Mouse (Mus musculus) MEL (cell line): Measurements from ENCODE around the gene Tesk2. TPM values are rescaled to one million over a fixed set of nuclear protein-coding genes. Genes with fewer than 3 reads are reported as not detected.

Experiments
- DNase-seq: peaks from one replicate; pipeline ENCODE4 v3.0.0; 2011; ENCODE audit warnings: low read depth, low spot score
- H3K27ac ChIP-seq: 2 replicates; pipeline ENCODE4 v1.5.1; 2012; ENCODE audit warnings: low read depth, mild to moderate bottlenecking, control low read depth, low read length, moderate library complexity; ENCODE audit not compliant: control insufficient read depth
- H3K27me3 ChIP-seq, 2 experiments: fragments of 150-350 bp in 1 of 2; sonication (generic) in 1 of 2; 2 replicates each; pipeline ENCODE4 v1.6.1; 2012; ENCODE audit warnings: low read length in 2 of 2, mild to moderate bottlenecking in 2 of 2, improper control_type of control experiment in 1 of 2, moderate library complexity in 1 of 2; ENCODE audit not compliant: insufficient read depth in 2 of 2, control insufficient read depth in 1 of 2
- H3K36me3 ChIP-seq, 2 experiments: 2 replicates each; pipeline ENCODE4 v1.6.1; 2012 to 2014; ENCODE audit warnings: low read length in 2 of 2, improper control_type of control experiment in 1 of 2, inconsistent platforms in 1 of 2, mild to moderate bottlenecking in 1 of 2; ENCODE audit not compliant: insufficient read depth in 2 of 2, control insufficient read depth in 1 of 2
- H3K4me1 ChIP-seq, 2 experiments: fragments of 150-350 bp in 1 of 2; sonication (generic) in 1 of 2; 2 replicates each; pipeline ENCODE4 v1.6.1; 2012; ENCODE audit warnings: low read length in 2 of 2, improper control_type of control experiment in 1 of 2, mild to moderate bottlenecking in 1 of 2; ENCODE audit not compliant: insufficient read depth in 2 of 2, control insufficient read depth in 1 of 2
- H3K4me3 ChIP-seq, 2 experiments: fragments of 150-350 bp in 1 of 2; sonication (generic) in 1 of 2; 2 replicates each; pipeline ENCODE4 v1.5.1; 2012; ENCODE audit warnings: low read depth in 2 of 2, low read length in 2 of 2, mild to moderate bottlenecking in 2 of 2, moderate library complexity in 2 of 2, control low read depth in 1 of 2, improper control_type of control experiment in 1 of 2; ENCODE audit not compliant: control insufficient read depth in 1 of 2, insufficient read depth in 1 of 2
- H3K79me2 ChIP-seq: 2 replicates; pipeline ENCODE4 v1.6.1; 2012; ENCODE audit warnings: mild to moderate bottlenecking, low read length, moderate library complexity; ENCODE audit not compliant: control insufficient read depth, poor library complexity, insufficient read depth
- H3K9ac ChIP-seq: 2 replicates; pipeline ENCODE4 v1.6.1; 2012; ENCODE audit warnings: low read depth, mild to moderate bottlenecking, control low read depth, low read length, moderate library complexity; ENCODE audit not compliant: control insufficient read depth, poor library complexity, severe bottlenecking
- H3K9me3 ChIP-seq: fragments of 150-350 bp; sonication (generic); replicated peaks from 2 replicates; pipeline ENCODE4 v1.6.1; 2012; ENCODE audit warnings: mild to moderate bottlenecking, low read length, improper control_type of control experiment, moderate library complexity; ENCODE audit not compliant: insufficient read depth
- ELF1 ChIP-seq: IDR thresholded peaks from 2 replicates; pipeline ENCODE4 v1.6.1; 2014; ENCODE audit warnings: low read depth, mild to moderate bottlenecking, inconsistent platforms, low read length, improper control_type of control experiment, moderate library complexity
- EP300 ChIP-seq, 2 experiments: IDR thresholded peaks; 2 replicates each; pipeline ENCODE4 v1.6.1; 2011; ENCODE audit warnings: improper control_type of control experiment in 2 of 2, low read length in 2 of 2, low read depth in 1 of 2, mild to moderate bottlenecking in 1 of 2
- ETS1 ChIP-seq: IDR thresholded peaks from 2 replicates; pipeline ENCODE4 v1.6.1; 2012; ENCODE audit warnings: low read depth, mild to moderate bottlenecking, inconsistent platforms, low read length, improper control_type of control experiment, moderate library complexity
- GATA1 ChIP-seq: IDR thresholded peaks from 2 replicates; pipeline ENCODE4 v1.6.1; 2011; ENCODE audit warnings: low read depth, low read length, improper control_type of control experiment
- HCFC1 ChIP-seq: IDR thresholded peaks from 2 replicates; pipeline ENCODE4 v1.6.1; 2012; ENCODE audit warnings: low read depth, mild to moderate bottlenecking, inconsistent platforms, low read length, improper control_type of control experiment, moderate library complexity
- MAFK ChIP-seq: IDR thresholded peaks from 2 replicates; pipeline ENCODE4 v1.6.1; 2011; ENCODE audit warnings: low read depth, mild to moderate bottlenecking, low read length, improper control_type of control experiment, borderline replicate concordance
- MXI1 ChIP-seq: IDR thresholded peaks from 2 replicates; pipeline ENCODE4 v1.6.1; 2011; ENCODE audit warnings: mild to moderate bottlenecking, low read depth, low read length, improper control_type of control experiment
- MYC ChIP-seq: IDR thresholded peaks from 2 replicates; pipeline ENCODE4 v1.6.1; 2011; ENCODE audit warnings: low read depth, mild to moderate bottlenecking, low read length, improper control_type of control experiment, moderate library complexity
- NRF1 ChIP-seq: IDR thresholded peaks from 2 replicates; pipeline ENCODE4 v1.6.1; 2014; ENCODE audit warnings: low read depth, mild to moderate bottlenecking, inconsistent platforms, low read length, improper control_type of control experiment, moderate library complexity; ENCODE audit not compliant: poor library complexity, insufficient read depth, severe bottlenecking
- RAD21 ChIP-seq: IDR thresholded peaks from 2 replicates; pipeline ENCODE4 v1.6.1; 2011; ENCODE audit warnings: mild to moderate bottlenecking, low read depth, low read length, improper control_type of control experiment
- RCOR1 ChIP-seq: IDR thresholded peaks from 2 replicates; pipeline ENCODE4 v1.6.1; 2012; ENCODE audit warnings: low read depth, mild to moderate bottlenecking, inconsistent platforms, low read length, improper control_type of control experiment
- SIN3A ChIP-seq: IDR thresholded peaks from 2 replicates; pipeline ENCODE4 v1.6.1; 2012; ENCODE audit warnings: low read length, improper control_type of control experiment, inconsistent platforms
- TAL1 ChIP-seq: IDR thresholded peaks from 2 replicates; pipeline ENCODE4 v1.6.1; 2012; ENCODE audit warnings: mild to moderate bottlenecking, inconsistent platforms, low read length, moderate library complexity, mixed read lengths
- TCF12 ChIP-seq: IDR thresholded peaks from 2 replicates; pipeline ENCODE4 v1.6.1; 2014; ENCODE audit warnings: low read depth, mild to moderate bottlenecking, inconsistent platforms, low read length, improper control_type of control experiment, moderate library complexity
- USF2 ChIP-seq, 2 experiments: IDR thresholded peaks; 2 replicates each; pipeline ENCODE4 v1.6.1; 2011 to 2012; ENCODE audit warnings: improper control_type of control experiment in 2 of 2, low read length in 2 of 2, borderline replicate concordance in 1 of 2, inconsistent platforms in 1 of 2, low read depth in 1 of 2, mild to moderate bottlenecking in 1 of 2; ENCODE audit not compliant: insufficient read depth in 1 of 2
- polyA plus RNA-seq, 2 experiments: library from polyadenylated mRNA; stranded (reverse) in 1 of 2; unstranded in 1 of 2; fragments of >175 nt in 1 of 2; fragments of >200 nt in 1 of 2; gene quantifications; 2 replicates each; pipeline versions ENCODE4 v1.2.1 to v1.2.4; 2012; ENCODE audit warnings: low replicate concordance in 2 of 2, low read depth in 1 of 2; ENCODE audit not compliant: insufficient read length in 2 of 2, insufficient read depth in 1 of 2, missing spikeins in 1 of 2
- total RNA-seq: library from RNA; depleted of rRNA; stranded (reverse); fragments of 300-350 nt; gene quantifications from 2 replicates; pipeline ENCODE4 v1.2.3, GENCODE M21; 2012

The Tesk2 gene
- total and polyA plus RNA-seq, 3 experiments: 2.3 to 3.3 TPM; not detected in 1

DNA sequence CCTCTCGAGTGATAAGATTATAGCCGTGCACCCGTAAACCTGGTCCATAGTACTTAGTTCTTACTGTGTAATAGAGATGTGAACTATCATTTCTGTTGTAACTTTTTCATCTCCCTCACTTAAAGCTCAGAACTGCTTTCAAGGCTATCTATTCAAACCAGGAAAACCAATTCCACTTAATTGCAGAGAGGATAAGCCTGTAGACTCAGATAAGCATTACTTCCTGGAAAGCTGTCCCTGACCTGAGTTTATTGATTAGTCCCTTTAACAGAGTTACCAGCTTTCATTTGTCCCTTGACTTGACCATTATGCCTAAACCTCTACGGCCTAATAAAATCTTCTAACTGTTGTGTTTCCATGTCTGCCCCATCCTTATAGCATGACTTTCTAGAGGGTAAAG, 36.8 kb upstream of the Tesk2 start:
- TF ChIP-seq RAD21: no peak
- TF ChIP-seq EP300 (IDR thresholded peaks at IDR 0.05; ENCODE audit: low read depth in 1 of 2, low read length in 2 of 2): peak; percentile 83 to 88
- peak; percentile 95 for TF ChIP-seq RCOR1
- 0 out of 2 replicates have a peak, but pooled peaks have one; percentile 11 for TF ChIP-seq MYC
- no peak for TF ChIP-seq NRF1
- TF ChIP-seq SIN3A: peak; percentile 77
- peak; percentile 92 for TF ChIP-seq TCF12
- peak; percentile 90 for TF ChIP-seq TAL1
- no peak for TF ChIP-seq HCFC1
- TF ChIP-seq MAFK: 0 out of 2 replicates have a peak, but pooled peaks have one; percentile 24
- TF ChIP-seq ELF1: peak; percentile 55; the same call in 1 of the 2 replicates
- TF ChIP-seq USF2 (IDR thresholded peaks at IDR 0.05; ENCODE audit: borderline replicate concordance in 1 of 2, insufficient read depth in 1 of 2, low read depth in 1 of 2, low read length in 2 of 2): no peak
- TF ChIP-seq GATA1: peak; percentile 92
- DNase-seq: peak; percentile 58
- Histone ChIP-seq H3K79me2 (peaks cover 30% of the 10 kb centered on the region), H3K4me3 (no peak overlapping the region), H3K4me1 (peaks cover 7 to 33% of the 10 kb centered on the region in 2 experiments), H3K27me3 (no peaks in the 10 kb centered on the region), H3K9ac (no peak overlapping the region), H3K9me3 (no peaks in the 10 kb centered on the region), H3K27ac (no peak overlapping the region), H3K36me3 (peaks cover 4 to 46% of the 10 kb centered on the region in 2 experiments)

DNA sequence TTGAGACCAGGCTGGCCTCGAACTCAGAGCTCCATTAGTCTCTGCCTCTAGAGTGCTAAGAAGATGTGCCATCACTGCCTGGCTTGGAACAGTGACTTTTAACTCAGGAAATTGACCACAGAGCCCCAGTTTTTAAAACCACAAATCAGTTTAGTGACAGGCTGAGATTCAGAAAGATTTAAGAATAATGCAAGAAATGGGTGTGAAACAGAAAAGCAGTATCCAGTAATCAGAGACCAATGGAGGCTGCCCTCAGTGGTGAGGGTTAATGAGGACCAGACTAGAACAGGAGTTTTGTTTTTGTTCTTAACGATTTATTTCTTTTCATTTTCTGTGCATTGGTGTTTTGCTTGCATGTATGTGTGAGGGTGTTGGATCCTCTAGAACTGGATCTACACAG, 36.1 kb upstream of the Tesk2 start:
- peaks cover 7 to 33% of the 10 kb centered on the region in 2 experiments for H3K4me1 ChIP-seq
- peak overlapping the region; percentile 60; the same call in 1 of the 2 replicates for H3K27ac ChIP-seq
- H3K27me3 ChIP-seq: no peaks in the 10 kb centered on the region
- no peaks in the 10 kb centered on the region for H3K9me3 ChIP-seq
- no peak for TF ChIP-seq ETS1
- TF ChIP-seq MXI1: peak; percentile 51; the same call in 1 of the 2 replicates
- peak; percentile 96 for TF ChIP-seq RCOR1
- H3K36me3 ChIP-seq: peaks cover 10 to 53% of the 10 kb centered on the region in 2 experiments
- DNase-seq: peak; percentile 27
- peaks cover 35% of the 10 kb centered on the region for H3K79me2 ChIP-seq
- H3K4me3 ChIP-seq: peak overlapping the region in 1 of 2 experiments; percentile 87; a peak in 2 of 4 replicates
- peak overlapping the region; percentile 62; the same call in 1 of the 2 replicates for H3K9ac ChIP-seq
